ENCODE assay signal across 12 mouse cellular contexts in genomic region chr15:77915287-77915686, GRCm38 (mm10).
"Had no signal": no experiment of that assay in that cellular context is flagged by ENCODE, and none has a peak within 500 bp of the region (broad histone marks: within the 10 kb centered on the region; RNA-seq: fewer than 3 reads in every experiment).

No protein-coding gene starts in this region.

- H3K4me1 ChIP-seq: midbrain, embryonic 13.5 days; midbrain, embryonic 15.5 days had no signal

- H3K27me3 ChIP-seq: midbrain, embryonic 13.5 days; midbrain, embryonic 15.5 days; neural tube, embryonic 13.5 days; stomach, embryonic 15.5 days had no signal

- H3K9me3 ChIP-seq: midbrain, embryonic 13.5 days; midbrain, embryonic 15.5 days; neural tube, embryonic 13.5 days; stomach, embryonic 15.5 days had no signal

- H3K27ac ChIP-seq: midbrain, embryonic 13.5 days; midbrain, embryonic 15.5 days; neural tube, embryonic 13.5 days; stomach, embryonic 15.5 days; stomach, postnatal 0 days had no signal

- ATAC-seq: midbrain, embryonic 13.5 days; midbrain, embryonic 15.5 days had no signal

- H3K4me2 ChIP-seq: lung, embryonic 14.5 days; midbrain, embryonic 11.5 days; midbrain, embryonic 13.5 days; midbrain, embryonic 15.5 days; neural tube, embryonic 13.5 days; stomach, embryonic 15.5 days had no signal

- DNase-seq: lung, embryonic 14.5 days; lung, postnatal 10 days; right cerebral cortex, postnatal 14 days; thymus, adult 2 months; thymus, postnatal 25 days; thymus, postnatal 4 days had no signal

- H3K4me3 ChIP-seq: midbrain, embryonic 13.5 days; midbrain, embryonic 15.5 days; neural tube, embryonic 13.5 days; stomach, embryonic 15.5 days had no signal

- H3K9ac ChIP-seq: lung, embryonic 14.5 days; midbrain, embryonic 13.5 days; midbrain, embryonic 15.5 days; neural tube, embryonic 13.5 days; stomach, embryonic 15.5 days had no signal
